Mouse (Mus musculus) adrenal gland, adult 8-10 months (tissue): ENCODE measurements around the gene Mapkapk2. TPM values are rescaled to one million over a fixed set of nuclear protein-coding genes. Genes with fewer than 3 reads are reported as not detected.

Source experiments
- DNase-seq: peaks from one replicate; pipeline ENCODE4 v3.0.0; 2022
- total RNA-seq, 4 experiments: library from RNA; stranded (reverse); gene quantifications; 2 replicates each; pipeline ENCODE4 v1.2.4; 2022

Gene Mapkapk2
- total RNA-seq, 4 experiments from 2014 or later, result 155 to 174 (median 159) TPM

DNA sequence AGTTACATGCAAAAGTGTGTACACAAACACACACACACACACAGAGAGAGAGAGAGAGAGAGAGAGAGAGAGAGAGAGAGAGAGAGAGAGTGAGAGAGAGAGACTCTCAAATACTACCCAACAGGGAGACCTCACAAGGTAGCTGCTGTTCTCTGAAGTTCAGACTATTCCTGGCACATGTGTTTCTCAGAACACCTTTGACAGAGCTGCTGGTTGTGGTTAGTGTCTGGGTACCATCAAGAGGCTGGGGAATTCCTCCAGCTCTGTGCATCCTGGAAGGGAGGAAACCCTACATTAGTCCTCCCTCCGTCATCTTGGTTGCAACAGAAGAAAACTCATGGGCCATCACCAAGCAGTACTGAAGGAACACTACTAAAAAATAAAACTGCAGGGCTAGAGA is 16.9 kb downstream of the Mapkapk2 start:
- no peak for DNase-seq

GRCm38 (mm10) chr1:131079762-131080161 is 17.9 kb downstream of the Mapkapk2 start:
- DNase-seq, result no peak

GRCm38 (mm10) chr1:131078761-131079330 is 18.8 kb downstream of the Mapkapk2 start:
- no peak for DNase-seq

DNA sequence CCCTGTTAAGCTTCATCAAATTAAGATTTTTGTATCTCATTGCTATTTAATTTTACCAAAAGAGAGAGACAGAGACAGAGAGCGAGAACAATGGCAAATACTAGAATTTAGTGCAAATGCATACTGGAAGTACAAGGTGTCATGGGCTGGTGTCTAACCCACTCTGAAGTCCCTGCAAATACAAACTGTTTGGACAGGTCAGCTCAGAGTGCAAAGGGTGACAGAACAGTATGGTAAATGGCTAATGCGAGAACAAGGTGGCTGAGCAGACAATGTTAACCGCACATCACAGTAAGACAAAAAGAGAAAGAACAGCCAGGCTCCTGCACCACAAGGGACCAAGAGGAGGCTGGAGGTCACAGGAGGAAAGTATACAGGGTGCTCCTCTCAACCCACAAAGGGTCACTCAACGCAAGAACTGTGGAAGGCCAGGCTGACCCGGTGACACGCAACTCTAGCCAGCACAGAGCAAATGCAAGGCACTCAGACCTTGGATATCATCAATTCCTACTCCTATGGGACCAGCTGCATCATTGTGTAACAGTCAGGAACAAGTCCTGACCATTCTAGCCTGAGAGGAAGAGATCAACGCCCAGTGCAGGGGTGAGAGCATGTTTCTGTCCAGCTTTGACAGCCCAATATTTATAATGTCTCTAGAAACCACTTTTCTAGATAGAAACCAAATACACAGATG is 22.4 kb downstream of the Mapkapk2 start:
- no peak for DNase-seq

- DNase-seq, result no peak
These were observed 23.1 kb downstream of the Mapkapk2 start for GRCm38 (mm10) chr1:131074524-131074938.

DNA sequence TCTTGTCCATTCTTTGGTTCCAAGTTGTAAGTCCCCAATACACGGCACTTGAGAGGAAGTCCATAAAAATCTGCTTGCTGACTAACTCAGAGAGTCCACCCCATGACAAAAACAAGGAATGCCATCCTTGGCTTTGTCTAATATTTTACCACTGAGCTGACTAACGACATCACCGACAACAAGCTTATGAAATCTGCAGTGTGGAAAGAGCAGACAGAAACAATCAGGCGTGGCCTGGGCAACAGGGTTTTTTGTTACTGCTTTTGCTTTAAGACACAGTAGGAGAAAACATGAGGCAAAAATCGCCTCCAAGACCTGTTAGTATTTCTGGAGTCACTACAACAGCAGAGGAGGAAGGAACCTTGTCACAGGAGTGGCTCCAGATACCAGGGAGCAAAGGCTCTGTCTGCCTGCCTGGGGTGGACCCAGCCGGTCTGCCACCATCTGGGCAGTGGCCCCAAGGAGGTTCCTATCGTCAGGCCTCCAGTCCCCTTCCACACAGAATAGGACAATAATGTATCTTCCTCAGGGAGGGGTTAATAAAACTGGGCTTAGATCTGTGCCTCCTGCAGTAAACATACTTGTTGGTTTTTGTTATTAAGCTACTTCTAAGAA is 25.1 kb downstream of the Mapkapk2 start:
- no peak for DNase-seq

DNA sequence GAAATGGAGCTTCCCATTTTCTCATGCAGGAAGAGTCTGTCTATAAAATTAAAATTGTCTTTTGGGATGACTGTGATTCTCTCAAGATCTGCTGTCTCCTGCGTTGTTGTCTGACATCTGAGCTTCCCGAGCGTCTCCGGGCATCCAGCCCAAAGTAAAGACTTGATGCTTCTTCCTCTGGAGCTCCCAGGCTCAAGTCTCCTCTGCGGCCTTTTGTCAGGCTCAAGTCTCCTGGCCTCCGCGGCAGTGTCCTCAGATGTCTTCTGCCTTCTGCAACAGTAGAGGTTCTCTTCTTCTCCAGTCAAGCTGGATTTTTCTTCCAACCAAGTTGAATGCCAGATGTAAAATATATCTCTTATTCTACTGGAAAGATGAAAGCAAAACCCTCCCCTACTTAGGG is 28.6 kb downstream of the Mapkapk2 start:
- DNase-seq, result no peak

DNA sequence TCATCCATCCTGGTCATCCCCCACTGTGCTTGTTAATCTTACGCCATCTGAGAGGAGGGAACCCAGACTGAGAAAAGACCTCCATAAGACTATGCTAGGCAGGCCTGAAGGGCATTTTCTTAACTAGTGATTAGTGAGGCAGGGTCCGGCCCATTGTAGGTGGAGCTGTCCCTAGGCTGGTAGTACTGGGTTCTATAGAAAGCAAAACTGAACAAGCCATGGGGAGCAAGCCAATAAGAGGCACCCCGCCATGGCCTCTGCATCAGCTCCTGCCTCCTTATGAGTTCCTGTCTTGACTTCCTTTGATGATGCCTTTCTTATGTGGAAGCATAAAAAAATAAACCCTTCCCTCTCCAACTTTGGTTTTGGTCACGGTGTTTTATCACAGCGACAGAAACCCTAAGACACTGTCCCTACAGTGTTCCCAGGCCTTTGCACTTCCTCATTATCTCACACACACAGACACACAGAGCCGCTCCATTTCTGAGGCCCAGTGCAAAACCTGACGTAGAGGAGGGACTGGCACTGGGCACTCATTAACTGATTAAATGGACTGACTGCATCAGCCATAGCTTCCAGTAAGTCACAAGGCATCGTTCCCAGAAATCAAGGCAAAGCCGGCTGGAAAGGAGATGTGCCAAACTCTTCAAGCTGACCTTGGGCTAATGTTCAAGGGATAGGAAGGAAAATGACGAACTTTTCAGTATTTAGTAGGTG is 29.5 kb downstream of the Mapkapk2 start:
- no peak for DNase-seq

- DNase-seq, result no peak
These were observed 33.4 kb downstream of the Mapkapk2 start for GRCm38 (mm10) chr1:131064202-131064601.

DNA sequence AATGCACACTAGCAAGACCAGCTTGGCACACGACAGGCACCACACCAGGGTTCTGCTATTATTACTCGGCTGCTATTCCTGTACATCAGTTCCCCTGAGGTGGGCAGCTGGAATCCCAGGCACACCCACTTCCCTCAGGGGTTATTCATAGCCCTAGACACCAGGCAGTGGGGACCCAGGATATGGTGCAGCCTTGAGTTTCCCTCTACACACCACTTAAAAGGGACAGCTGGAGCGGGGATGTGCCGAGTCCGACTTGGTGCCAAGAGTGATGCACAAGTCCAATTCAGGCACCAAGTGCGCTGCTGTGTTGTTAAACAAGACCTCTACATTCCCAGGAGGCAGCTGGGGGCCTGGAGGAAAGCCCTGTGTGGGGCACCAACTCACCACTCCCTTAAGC is 34.8 kb downstream of the Mapkapk2 start:
- DNase-seq, result no peak

DNA sequence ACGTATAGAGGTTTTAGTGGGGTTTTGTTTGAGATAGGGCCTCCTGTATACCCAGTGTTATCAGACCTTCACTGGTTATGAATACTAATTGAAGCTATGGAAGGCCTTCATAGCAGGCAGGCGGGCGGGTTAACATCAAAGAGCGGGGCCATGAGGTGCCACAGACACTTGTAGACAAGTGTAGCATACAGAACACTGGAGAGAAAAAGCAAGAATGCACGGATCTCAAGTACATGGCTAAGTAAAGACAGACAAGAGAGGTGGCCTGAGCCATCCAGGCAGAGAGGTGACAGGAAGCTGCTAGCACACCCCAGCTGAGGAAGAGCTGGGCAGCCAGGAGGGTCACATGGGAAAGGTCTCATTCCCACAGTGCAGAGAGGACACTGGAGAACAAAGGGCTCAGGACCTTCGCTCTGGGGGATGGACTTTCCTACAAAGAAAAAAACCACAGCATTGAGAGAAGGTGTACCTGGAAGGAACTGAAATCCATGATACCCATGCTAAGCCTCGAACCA is 35.8 kb downstream of the Mapkapk2 start:
- no peak for DNase-seq

DNA sequence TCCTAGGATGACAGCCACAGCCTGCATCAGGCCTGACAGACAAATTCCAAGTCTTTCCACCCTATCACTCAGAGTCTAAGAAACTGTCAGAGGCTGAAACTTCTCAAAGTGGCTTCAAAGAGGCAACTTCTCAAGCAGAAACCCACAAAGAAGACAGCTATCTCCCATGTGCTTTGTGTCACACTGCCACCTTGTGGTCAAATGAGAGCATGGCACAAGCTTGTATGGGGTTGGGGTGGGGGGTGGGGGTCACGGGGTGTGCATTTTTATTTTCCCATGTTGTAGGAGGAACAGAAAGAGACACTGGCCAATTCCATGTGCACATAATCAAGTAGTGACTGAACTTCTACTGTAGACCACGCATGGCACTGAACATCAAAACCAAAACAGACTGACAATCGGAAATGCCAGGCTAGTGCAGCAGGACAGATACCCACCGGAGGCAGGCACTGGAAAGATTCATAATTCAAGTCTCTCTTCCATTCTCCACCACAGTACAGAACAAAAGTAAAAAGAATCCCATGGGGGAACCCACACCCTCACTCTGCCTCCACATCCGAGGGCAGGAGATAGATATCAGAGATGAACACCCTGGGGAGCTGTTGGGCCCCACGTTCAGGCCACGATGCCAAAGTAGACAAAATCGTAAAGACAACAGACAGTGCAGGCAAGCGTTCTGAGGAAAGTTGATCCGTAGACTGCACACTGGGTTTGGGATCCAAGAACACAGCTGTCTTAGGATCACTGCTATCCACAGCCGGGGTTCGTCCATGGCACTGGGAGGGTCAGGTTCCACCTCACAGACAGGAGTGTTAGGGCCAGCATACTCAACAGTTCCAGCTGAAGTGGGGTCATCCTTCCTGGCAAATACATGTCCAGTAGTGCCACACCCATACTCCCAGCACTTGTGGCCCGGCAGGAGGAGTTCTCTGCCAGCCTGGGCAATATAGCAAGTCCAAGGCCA is 37.1 kb downstream of the Mapkapk2 start:
- no peak for DNase-seq

GRCm38 (mm10) chr1:131059841-131060240 is 37.8 kb downstream of the Mapkapk2 start:
- no peak for DNase-seq

- no peak for DNase-seq
These were observed 38.2 kb downstream of the Mapkapk2 start for GRCm38 (mm10) chr1:131059411-131059810.

DNA sequence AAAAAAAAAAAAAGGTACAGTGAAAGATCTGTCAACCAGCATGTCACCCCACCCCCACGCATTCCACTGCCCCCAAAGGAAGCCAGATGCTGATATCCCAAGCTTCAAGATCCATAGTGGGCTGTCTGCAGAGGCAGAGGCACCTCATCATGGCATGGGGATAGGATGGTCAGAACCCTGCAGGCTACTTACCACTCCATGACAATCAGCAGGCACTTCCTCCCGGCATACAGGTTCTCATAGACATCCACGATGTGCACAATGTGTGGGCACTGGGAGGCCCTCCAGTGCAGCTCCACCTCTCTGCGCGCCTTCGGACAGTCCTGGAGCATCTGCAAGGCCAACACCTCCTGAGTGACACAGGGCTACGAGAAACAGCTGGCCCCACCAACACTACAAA is 39.2 kb downstream of the Mapkapk2 start:
- DNase-seq, result no peak

- DNase-seq, result no peak
These were observed 43.4 kb downstream of the Mapkapk2 start for GRCm38 (mm10) chr1:131054251-131054650.

GRCm38 (mm10) chr1:131053656-131054055 is 44.0 kb downstream of the Mapkapk2 start:
- no peak for DNase-seq

DNA sequence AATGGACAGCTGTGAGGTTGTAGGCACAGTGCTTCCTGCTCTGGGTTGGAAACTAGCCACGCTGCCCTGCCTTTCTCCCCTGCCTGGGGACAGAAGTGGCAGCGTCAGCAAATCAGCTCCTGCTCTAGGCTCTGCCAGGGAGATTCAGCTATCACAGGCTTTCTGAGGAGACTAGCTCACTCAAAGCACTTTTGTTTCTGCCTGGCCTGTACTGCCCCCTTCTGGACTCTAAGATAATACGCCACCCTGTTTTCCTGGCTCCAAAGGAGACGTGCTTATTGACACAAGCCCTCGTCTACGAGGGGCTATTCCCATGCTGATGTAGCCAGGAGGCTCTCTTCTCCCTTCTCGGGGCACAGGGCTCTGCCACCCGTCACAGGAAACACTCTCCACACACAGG is 44.4 kb downstream of the Mapkapk2 start:
- no peak for DNase-seq

DNA sequence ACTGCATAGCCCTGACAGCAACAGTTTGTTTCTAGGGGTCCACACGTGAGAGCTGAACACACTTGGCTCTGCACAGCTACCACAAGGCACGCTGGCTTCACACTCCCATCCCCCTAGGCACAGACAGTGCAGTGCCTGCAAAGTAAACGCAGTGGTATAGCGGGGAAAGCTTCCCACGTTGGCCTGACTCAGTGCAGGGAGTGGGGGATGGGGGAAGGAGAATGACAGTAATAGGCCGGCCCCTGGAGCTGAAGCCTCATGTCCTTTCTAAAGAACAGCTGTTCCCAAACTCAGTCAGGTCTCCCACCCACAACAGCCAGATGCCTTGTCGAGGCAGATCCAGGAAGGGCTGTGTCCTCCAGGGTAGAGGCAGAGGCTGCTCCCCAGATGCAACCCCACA is 46.6 kb downstream of the Mapkapk2 start:
- no peak for DNase-seq

- DNase-seq, result no peak
These were observed 47.0 kb downstream of the Mapkapk2 start for GRCm38 (mm10) chr1:131050617-131051016.

- DNase-seq, result no peak
These were observed 47.6 kb downstream of the Mapkapk2 start for GRCm38 (mm10) chr1:131050011-131050410.

DNA sequence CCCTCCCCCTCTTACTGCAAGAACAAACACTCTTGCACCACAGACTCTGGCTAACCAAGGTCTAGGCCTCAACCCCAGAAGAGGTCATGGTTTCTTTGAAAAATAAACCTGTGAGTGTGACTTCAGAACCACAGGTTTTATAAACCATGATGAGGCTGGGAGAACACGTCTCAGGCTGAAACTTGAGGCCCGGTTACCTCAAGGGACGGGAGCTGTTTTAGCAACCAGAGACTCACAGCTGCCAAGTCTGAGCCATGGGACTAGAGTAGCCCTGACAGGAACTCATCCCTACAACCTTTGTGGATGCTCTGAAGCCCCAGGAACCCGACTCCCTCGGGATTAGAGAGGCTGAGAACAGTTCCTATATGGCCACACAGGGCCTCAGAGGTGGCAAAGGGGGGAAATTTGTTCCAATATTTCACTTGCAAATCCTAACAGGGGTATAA is 48.2 kb downstream of the Mapkapk2 start:
- no peak for DNase-seq
